Mouse (Mus musculus) frontal cortex, adult (tissue): ENCODE measurements around the gene Pilrb1.

ENCODE experiments used
- ATAC-seq: cut with Nextera tagmentation; 2 replicates; pipeline ENCODE4 v1.9.2; 2017; ENCODE audit warnings: mild to moderate bottlenecking, moderate library complexity, mixed read lengths; ENCODE audit not compliant: low TSS enrichment

Gene Pilrb1

GRCm38 (mm10) chr5:137828694-137829093 is 29.2 kb downstream of the Pilrb1 start:
- ATAC-seq: no peak

- ATAC-seq: no peak
These were observed 31.5 kb downstream of the Pilrb1 start for GRCm38 (mm10) chr5:137826421-137826820.

DNA sequence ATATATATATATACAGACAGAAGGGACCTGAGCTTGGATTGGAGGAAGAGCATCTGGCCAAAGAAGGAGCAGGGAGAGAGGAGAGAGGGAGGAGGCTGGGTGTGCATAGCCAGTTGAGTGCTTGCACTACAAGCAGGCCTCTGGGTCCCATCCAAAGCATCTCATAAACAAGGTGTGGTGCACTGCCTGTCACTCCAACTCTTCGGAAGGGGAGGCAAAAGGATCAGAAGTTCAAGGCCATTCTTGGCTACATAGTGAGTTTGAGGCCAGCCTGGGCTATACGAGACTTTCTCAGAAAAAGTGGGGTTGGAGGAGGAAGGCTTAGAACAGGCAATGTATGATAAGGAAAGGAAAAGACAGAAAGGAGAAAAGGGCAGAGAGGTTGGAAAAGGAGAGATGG is 31.9 kb downstream of the Pilrb1 start:
- ATAC-seq: no peak

DNA sequence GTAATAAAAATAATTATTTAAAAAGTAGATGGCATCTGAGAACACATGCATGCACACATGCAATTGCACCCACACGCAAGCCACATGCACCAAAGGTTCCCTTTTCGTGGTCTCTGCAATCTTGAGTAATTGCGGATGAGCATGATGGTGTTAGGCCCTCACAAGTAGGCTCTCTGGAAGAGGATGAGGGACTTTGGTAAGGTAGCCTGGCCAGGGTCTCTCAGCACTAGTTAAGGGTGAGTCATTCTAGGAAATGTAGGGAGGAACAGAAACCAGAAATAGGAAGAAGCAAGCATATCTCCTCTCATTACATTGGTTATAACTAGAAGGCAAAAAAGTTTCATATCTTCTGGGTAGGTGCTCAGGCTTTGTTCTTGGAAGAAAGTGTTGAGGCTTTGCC is 32.9 kb downstream of the Pilrb1 start:
- ATAC-seq: no peak

DNA sequence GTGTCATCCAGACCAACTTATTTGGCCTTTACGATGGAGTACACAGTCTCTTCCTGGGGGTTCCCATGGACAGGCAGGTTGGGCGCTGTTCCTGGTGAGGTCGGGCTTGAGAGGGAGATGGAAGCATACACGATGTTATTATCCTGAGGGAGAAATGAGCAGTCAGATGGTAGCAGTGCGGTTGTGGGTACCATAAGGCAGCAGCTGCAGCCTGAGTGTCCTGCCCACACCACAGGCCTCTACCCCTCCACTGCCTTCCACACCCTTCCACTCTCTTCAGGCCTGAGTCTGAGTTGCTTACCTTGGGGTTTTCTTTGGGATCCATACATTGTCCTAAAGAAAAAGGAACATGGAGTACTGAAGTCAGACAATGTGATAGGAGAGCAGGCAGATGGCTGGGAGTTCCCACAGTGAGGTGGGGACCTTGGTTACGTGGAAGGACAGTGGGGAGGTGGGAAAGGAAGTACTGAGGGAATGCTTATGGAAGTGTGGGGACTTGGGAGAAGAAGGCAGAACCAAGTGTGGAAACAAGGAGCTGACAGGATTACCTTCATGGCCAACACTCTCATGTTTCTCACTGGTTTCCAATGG is 34.4 kb downstream of the Pilrb1 start:
- ATAC-seq: no peak

DNA sequence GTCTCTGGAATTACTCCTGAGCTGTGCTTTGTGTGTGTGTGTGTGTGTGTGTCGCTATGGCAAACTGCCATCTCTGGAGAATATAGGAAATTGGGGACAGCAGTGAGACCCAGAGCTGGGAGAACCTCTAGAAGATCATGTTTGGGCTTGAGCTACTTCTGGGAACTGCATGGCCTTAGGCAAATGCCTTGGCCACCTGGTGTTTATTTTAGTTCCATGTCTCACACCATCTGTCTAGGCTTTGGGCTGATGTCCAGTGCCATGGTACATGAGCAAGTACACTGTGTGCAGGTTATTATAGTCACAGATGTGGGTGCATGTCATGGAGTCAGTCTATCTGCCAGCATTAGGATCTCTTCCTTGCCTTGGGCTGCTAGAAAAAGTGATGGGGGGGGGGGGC is 35.3 kb downstream of the Pilrb1 start:
- no peak for ATAC-seq

DNA sequence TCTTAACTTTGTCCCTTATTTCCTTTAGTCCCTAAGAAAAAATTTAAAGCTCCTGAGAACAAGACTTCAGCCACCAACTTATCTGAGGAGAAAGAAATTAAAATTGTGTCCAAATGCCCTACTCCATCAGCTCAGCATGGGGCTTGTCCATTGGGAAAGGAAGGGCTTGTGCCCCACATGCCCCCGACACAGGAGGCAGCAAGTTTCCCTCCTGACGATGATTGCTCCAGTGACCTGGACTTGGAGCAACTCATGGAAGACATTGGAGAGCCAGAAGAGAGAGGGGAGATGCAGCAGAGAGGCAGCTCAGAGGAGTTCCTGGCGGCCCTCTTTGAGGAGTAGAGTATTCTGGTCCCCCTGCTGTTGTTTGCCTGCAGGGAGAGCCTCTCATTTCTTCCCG is 35.8 kb downstream of the Pilrb1 start:
- no peak for ATAC-seq

DNA sequence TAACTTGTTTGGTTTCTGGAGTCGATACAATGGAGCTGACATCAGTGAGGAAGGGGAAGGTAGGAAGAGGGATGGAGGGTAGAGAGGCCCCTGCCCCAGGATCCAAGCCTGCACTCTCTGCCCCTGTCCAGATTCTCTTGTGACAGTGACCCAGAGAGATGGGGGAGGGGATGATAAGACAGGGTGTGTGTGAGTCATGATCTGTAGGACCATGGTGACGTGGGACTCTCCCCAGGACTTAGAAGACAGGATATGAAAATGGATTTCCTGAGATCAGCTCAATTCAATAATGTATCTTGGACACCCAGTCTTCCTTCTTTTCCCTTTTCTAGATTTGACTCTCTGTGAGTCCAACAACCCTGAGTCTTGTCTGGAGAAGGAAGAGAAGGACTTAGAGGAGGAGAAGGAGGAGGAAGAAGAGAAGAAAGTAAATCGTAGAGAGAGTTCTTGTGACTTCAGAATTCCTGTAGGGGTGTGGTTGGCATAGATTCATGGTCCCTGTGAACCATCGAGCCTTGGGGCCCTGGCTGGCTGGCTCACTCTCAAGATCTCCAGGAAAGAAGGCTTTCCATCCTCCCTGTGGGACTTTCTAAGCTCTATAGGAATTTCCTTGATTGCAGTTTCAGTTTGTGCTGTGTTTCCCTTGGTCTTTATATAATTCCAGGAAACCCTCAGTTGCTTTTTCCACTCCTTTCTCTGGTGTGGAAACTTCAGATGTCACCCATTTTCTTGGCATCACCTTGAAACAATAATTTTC is 40.3 kb downstream of the Pilrb1 start:
- no peak for ATAC-seq

DNA sequence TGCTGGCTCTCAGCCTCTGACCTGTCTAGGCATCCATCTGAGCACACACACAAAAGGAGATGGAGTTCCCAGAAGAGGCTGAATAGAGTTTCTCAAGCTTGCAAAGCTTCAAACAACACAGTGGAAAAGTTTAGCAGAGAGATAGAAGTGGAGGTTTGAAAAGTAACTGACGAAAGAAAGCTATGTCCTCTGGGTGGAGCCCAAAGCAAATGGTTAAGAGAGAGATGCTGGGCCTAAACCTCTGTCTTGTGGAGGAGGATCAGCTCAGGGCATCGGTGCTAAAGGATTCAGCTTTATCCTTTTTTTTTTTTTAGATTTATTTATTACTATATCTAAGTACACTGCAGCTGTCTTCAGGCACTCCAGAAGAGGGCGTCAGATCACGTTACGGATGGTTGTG is 49.6 kb downstream of the Pilrb1 start:
- no peak for ATAC-seq

DNA sequence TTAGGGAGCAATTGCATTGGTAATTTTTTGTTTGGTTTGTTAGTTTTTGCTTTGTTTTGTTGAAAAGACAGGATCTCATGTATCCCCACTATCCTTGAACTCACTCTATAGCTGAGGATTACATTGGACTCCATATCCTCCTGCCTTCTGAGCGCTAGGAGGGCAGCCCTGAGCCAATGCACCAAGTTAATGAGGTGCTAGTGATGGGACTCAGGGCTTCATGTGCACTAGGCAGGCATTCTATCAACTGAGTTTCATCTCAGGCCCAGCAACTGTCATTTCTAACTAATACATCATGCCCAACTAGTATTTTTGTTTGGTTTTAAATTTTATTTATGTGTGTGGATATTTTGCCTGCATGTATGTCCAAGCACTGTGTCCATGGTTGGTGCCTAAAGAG is 51.7 kb downstream of the Pilrb1 start:
- ATAC-seq: no peak
